Comparison of ENCODE assay signal across 9 mouse cellular contexts in the genomic region with DNA sequence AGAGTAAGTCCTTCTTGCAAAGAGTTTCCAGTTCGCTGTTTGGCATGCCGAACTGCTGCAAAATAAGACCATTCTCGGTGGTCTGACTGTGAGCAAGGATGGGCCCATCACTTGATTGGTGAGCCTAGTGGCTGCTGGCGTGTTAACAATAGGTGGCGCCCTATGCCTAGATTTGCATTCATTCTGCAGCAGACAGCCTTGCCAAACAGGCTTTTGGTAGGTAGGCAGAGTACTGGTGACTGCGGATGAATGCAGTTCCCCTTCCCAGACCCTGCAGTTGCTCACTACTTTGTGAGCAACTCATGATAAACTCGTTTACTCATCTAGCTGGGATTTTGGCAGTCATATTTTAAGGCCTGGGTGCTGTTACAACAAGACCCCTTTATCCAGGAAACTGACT. TPM values are rescaled to one million over a fixed set of nuclear protein-coding genes. Genes with fewer than 3 reads are reported as not detected.
A peak's percentile ranks its signal among the peaks of the same experiment; 100 is the strongest.
DNase-seq lines count a peak whose midpoint lies in the region; ATAC-seq and TF ChIP-seq lines count a peak whose summit lies in the region.
"Had no signal": no experiment of that assay in that cellular context is flagged by ENCODE, and none has a peak within 500 bp of the region (broad histone marks: within the 10 kb centered on the region; RNA-seq: fewer than 3 reads in every experiment).

No protein-coding gene starts in this region.

- H3K9ac ChIP-seq in neural tube, embryonic 15.5 days (replicated peaks), result no peak overlapping the region
- no peak overlapping the region for H3K9ac ChIP-seq in lung, embryonic 14.5 days
- H3K9ac ChIP-seq: embryonic facial prominence, embryonic 15.5 days had no signal

- H3K4me3 ChIP-seq in neural tube, embryonic 15.5 days (replicated peaks), result no peak overlapping the region
- H3K4me3 ChIP-seq in lung, embryonic 14.5 days (ENCODE audit: low read depth, low read length), result no peak overlapping the region
- H3K4me3 ChIP-seq: embryonic facial prominence, embryonic 15.5 days had no signal

- H3K27ac ChIP-seq in neural tube, embryonic 15.5 days (replicated peaks), result no peak overlapping the region
- H3K27ac ChIP-seq in lung, embryonic 14.5 days (ENCODE audit: low read depth), result no peak overlapping the region
- H3K27ac ChIP-seq: embryonic facial prominence, embryonic 15.5 days had no signal

- H3K9me3 ChIP-seq in neural tube, embryonic 15.5 days (replicated peaks), result no peaks in the 10 kb centered on the region
- no peaks in the 10 kb centered on the region for H3K9me3 ChIP-seq in lung, embryonic 14.5 days (ENCODE audit: low read depth, low read length)
- H3K9me3 ChIP-seq: embryonic facial prominence, embryonic 15.5 days had no signal

- intact Hi-C loops in heart, postnatal 36 days (cut with DNase I), result loop anchor here (2.0 kb wide), 1 partner anchor 46 kb away; no protein-coding TSS in a partner anchor

- DNase-seq in neural tube, embryonic 10.5 days (ENCODE audit: extremely low spot score, low spot score), result peak; percentile 55
- peak; percentile 63 to 72 for DNase-seq in cerebellum, postnatal 14 days
- DNase-seq in heart, postnatal 36 days, result peak; percentile 19 to 25
- peak; percentile 29 for DNase-seq in large intestine, adult 2 months (ENCODE audit: low read depth, low spot score)
- DNase-seq in lung, embryonic 14.5 days, result peak; percentile 78
- peak; percentile 11 to 18 for DNase-seq in right cerebral cortex, postnatal 36 days (ENCODE audit: low spot score in 2 of 2)
- DNase-seq in c-Kit-positive CD71-positive TER-119-positive erythroid progenitor cells, embryonic 14.5 days (ENCODE audit: low spot score), result no peak

- TF ChIP-seq CTCF in lung, embryonic 14.5 days (IDR thresholded peaks at IDR 0.05; ENCODE audit: low read depth), result peak; percentile 78

- H3K36me3 ChIP-seq in neural tube, embryonic 15.5 days, result no peaks in the 10 kb centered on the region
- H3K36me3 ChIP-seq in lung, embryonic 14.5 days (ENCODE audit: insufficient read depth), result no peaks in the 10 kb centered on the region
- H3K36me3 ChIP-seq: embryonic facial prominence, embryonic 15.5 days had no signal

- ATAC-seq in neural tube, embryonic 15.5 days (ENCODE audit: low FRiP score), result no peak
- ATAC-seq in lung, embryonic 14.5 days (ENCODE audit: insufficient read depth), result no peak

- no peaks in the 10 kb centered on the region for H3K4me1 ChIP-seq in neural tube, embryonic 15.5 days
- no peaks in the 10 kb centered on the region for H3K4me1 ChIP-seq in lung, embryonic 14.5 days (ENCODE audit: insufficient read depth)
- H3K4me1 ChIP-seq: embryonic facial prominence, embryonic 15.5 days had no signal

- H3K27me3 ChIP-seq in neural tube, embryonic 15.5 days (replicated peaks), result no peaks in the 10 kb centered on the region
- H3K27me3 ChIP-seq in lung, embryonic 14.5 days (ENCODE audit: insufficient read depth, low read length), result no peaks in the 10 kb centered on the region
- H3K27me3 ChIP-seq: embryonic facial prominence, embryonic 15.5 days had no signal

- H3K4me2 ChIP-seq in neural tube, embryonic 15.5 days, result no peak overlapping the region
- H3K4me2 ChIP-seq in lung, embryonic 14.5 days, result no peak overlapping the region
- H3K4me2 ChIP-seq: embryonic facial prominence, embryonic 15.5 days had no signal

- WGBS in neural tube, embryonic 15.5 days, result 27% methylated on average over 7 of the region's 7 CpGs
- WGBS in large intestine, adult 2 months, result 22% methylated on average over 7 of the region's 7 CpGs
- 22% methylated on average over 7 of the region's 7 CpGs for WGBS in lung, embryonic 14.5 days

RNA-seq across cellular contexts. Expression of gene Adam30, which starts 20.4 kb away (rescaled TPM):
- polyA plus RNA-seq in neural tube, embryonic 15.5 days (2015; fragmentation: Nextera tagmentation; extraction: Ambion mirVana), result not detected in 2 replicates
- total RNA-seq in heart, postnatal 36 days (2021), result not detected
- not detected in 2 replicates for polyA plus RNA-seq in large intestine, adult 2 months (2012; rRNA removed)
- polyA plus RNA-seq in lung, embryonic 14.5 days (2014; fragmentation: Nextera tagmentation; extraction: Ambion mirVana), result not detected in 2 replicates
- polyA plus RNA-seq: embryonic facial prominence, embryonic 15.5 days had no signal

RNA-seq across cellular contexts. Expression of gene Reg4, which starts 41.2 kb away (rescaled TPM):
- polyA plus RNA-seq in neural tube, embryonic 15.5 days (2015; fragmentation: Nextera tagmentation; extraction: Ambion mirVana), result 0.47 TPM in 1 of 2 replicates, not detected in the other
- total RNA-seq in heart, postnatal 36 days (2021), result not detected
- 80.7 and 85.3 TPM in 2 replicates for polyA plus RNA-seq in large intestine, adult 2 months (2012; rRNA removed)
- polyA plus RNA-seq in lung, embryonic 14.5 days (2014; fragmentation: Nextera tagmentation; extraction: Ambion mirVana), result not detected in 2 replicates
- polyA plus RNA-seq: embryonic facial prominence, embryonic 15.5 days had no signal

Comparison
In these comparisons a context has a peak if more than half of its experiments do, and no peak if none do; other contexts are left out.
1. RNA of gene Reg4, which starts 41.2 kb away (polyA plus RNA-seq): 80.7 to 85.3 TPM in large intestine, adult 2 months; 0.47 TPM in neural tube, embryonic 15.5 days and not detected in lung, embryonic 14.5 days; every median in the first group is over 10 times any median in the second.